Mouse (Mus musculus) liver, embryonic 13.5 days (tissue): ENCODE data around the gene Cwc22. TPM values are rescaled to one million over a fixed set of nuclear protein-coding genes. Genes with fewer than 3 reads are reported as not detected.

Experiments used
- ATAC-seq: fragments of 200-750 bp; cut with Nextera tagmentation; 2 replicates; pipeline ENCODE4 v1.8.0; 2017; ENCODE audit warnings: low read depth, mild to moderate bottlenecking, moderate number of reproducible peaks, moderate library complexity
- DNase-seq: peaks from one replicate; pipeline ENCODE4 v3.0.0; 2022
- H3K27ac ChIP-seq: fragments of 300-500 bp; sonication (generic); 2 replicates; pipeline ENCODE4 v1.5.1; 2015; ENCODE audit warnings: moderate library complexity, mild to moderate bottlenecking, inconsistent platforms
- H3K27me3 ChIP-seq: fragments of 300-500 bp; sonication (generic); 2 replicates; pipeline ENCODE4 v1.6.1; 2015; ENCODE audit warnings: mild to moderate bottlenecking, inconsistent platforms
- H3K36me3 ChIP-seq: fragments of 300-500 bp; sonication (generic); 2 replicates; pipeline ENCODE4 v1.6.1; 2015; ENCODE audit warnings: mild to moderate bottlenecking, inconsistent platforms
- H3K4me1 ChIP-seq: fragments of 300-500 bp; sonication (generic); replicated peaks from 2 replicates; pipeline ENCODE4 v1.6.1; 2015; ENCODE audit warnings: inconsistent platforms
- H3K4me2 ChIP-seq: fragments of 300-500 bp; sonication (generic); 2 replicates; pipeline ENCODE4 v1.6.1; 2015; ENCODE audit warnings: inconsistent platforms, mild to moderate bottlenecking, moderate library complexity
- H3K4me3 ChIP-seq: fragments of 300-500 bp; sonication (generic); replicated peaks from 2 replicates; pipeline ENCODE4 v1.5.1; 2015; ENCODE audit warnings: mild to moderate bottlenecking, inconsistent platforms
- H3K9ac ChIP-seq: fragments of 300-500 bp; sonication (generic); 2 replicates; pipeline ENCODE4 v1.6.1; 2015; ENCODE audit warnings: mild to moderate bottlenecking, inconsistent platforms
- H3K9me3 ChIP-seq: fragments of 300-500 bp; sonication (generic); replicated peaks from 2 replicates; pipeline ENCODE4 v1.6.1; 2016; ENCODE audit warnings: inconsistent platforms
- WGBS: fragments of 180-500 bp; shearing (Covaris S2); methylation state at CpG from one replicate; pipeline ENCODE4 v1.1.7; 2015; ENCODE audit not compliant: insufficient replicate concordance; 5-methylcytosine and 5-hydroxymethylcytosine counted together
- polyA plus RNA-seq: library from polyadenylated mRNA; unstranded; fragments of >200 nt; fragmentation: Nextera tagmentation; extraction: Ambion mirVana; gene quantifications from 2 replicates; pipeline ENCODE4 v1.2.1, GENCODE M21; 2015

The Cwc22 gene
- polyA plus RNA-seq, 1 experiment from 2014 or later: 16.7 TPM

- no peak for ATAC-seq
- Histone ChIP-seq H3K9me3 (no peaks in the 10 kb centered on the region), H3K27ac (no peak overlapping the region), H3K27me3 (no peaks in the 10 kb centered on the region), H3K36me3 (peaks cover 61% of the 10 kb centered on the region), H3K9ac (no peak overlapping the region), H3K4me1 (no peaks in the 10 kb centered on the region), H3K4me2 (no peak overlapping the region), H3K4me3 (no peak overlapping the region)
- 80% methylated on average over 3 of the region's 3 CpGs for WGBS
- no peak for DNase-seq
These were observed 39.0 kb downstream of the Cwc22 start for GRCm38 (mm10) chr2:77907164-77907563.

DNA sequence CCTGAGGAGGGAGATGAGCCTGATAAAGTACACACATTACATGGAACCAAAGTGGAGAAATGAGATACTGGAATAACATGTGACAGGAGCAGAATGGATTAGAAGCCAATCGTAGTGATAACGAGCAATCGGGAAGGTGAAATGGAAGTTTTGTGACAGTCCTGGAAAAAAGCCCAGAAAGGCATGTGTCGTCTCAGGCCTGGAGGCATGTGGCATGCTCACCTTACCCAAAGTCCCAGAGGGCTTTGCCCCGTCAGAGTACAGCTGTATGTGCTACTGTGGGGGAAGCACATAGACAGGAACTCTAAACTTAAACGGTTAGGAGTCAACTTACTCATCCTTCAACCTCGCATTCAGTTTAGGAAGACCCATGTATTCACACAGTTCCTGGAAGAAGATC, 41.2 kb downstream of the Cwc22 start:
- H3K4me2 ChIP-seq: no peak overlapping the region
- no peaks in the 10 kb centered on the region for H3K4me1 ChIP-seq
- no peak overlapping the region for H3K9ac ChIP-seq
- no peak for DNase-seq
- ATAC-seq: no peak
- no peak overlapping the region for H3K27ac ChIP-seq
- peaks cover 53% of the 10 kb centered on the region for H3K36me3 ChIP-seq
- WGBS: 83% methylated on average over 7 of the region's 7 CpGs
- no peaks in the 10 kb centered on the region for H3K27me3 ChIP-seq
- no peaks in the 10 kb centered on the region for H3K9me3 ChIP-seq
- H3K4me3 ChIP-seq: no peak overlapping the region

GRCm38 (mm10) chr2:77904495-77904894, 41.7 kb downstream of the Cwc22 start:
- peaks cover 59% of the 10 kb centered on the region for H3K36me3 ChIP-seq
- no peak overlapping the region for H3K9ac ChIP-seq
- no peaks in the 10 kb centered on the region for H3K27me3 ChIP-seq
- H3K9me3 ChIP-seq: no peaks in the 10 kb centered on the region
- DNase-seq (no peak), ATAC-seq (no peak)
- H3K4me3 ChIP-seq: no peak overlapping the region
- no peak overlapping the region for H3K27ac ChIP-seq
- H3K4me2 ChIP-seq: no peak overlapping the region
- WGBS: 90% methylated on average over 10 of the region's 10 CpGs
- no peaks in the 10 kb centered on the region for H3K4me1 ChIP-seq

DNA sequence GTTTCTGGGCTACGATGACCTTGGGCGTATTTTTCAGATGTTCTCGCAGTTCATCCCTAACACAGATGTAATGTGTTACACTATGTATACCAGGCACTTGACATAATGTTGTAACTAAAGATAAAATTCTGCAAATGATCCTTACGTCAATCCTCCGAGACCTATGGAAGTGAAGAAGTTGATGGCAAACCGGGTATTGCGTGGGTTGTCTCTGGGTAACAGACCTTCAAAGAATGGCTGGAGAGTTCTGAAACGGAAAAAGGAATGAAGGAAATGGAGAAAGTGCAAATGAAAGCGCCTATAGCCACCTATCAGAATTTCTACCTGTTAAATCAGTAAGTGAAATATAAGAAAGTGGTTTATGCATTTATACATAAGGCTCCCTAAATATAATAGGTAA, 42.2 kb downstream of the Cwc22 start:
- Histone ChIP-seq H3K27me3 (no peaks in the 10 kb centered on the region), H3K4me3 (no peak overlapping the region), H3K36me3 (peaks cover 61% of the 10 kb centered on the region), H3K9me3 (no peaks in the 10 kb centered on the region), H3K4me1 (no peaks in the 10 kb centered on the region), H3K27ac (no peak overlapping the region), H3K4me2 (no peak overlapping the region), H3K9ac (no peak overlapping the region)
- DNase-seq (no peak), ATAC-seq (no peak)
- 93% methylated on average over 9 of the region's 9 CpGs for WGBS

- no peak overlapping the region for H3K4me2 ChIP-seq
- no peaks in the 10 kb centered on the region for H3K27me3 ChIP-seq
- H3K9ac ChIP-seq: no peak overlapping the region
- no peak overlapping the region for H3K4me3 ChIP-seq
- no peaks in the 10 kb centered on the region for H3K9me3 ChIP-seq
- H3K27ac ChIP-seq: no peak overlapping the region
- no peaks in the 10 kb centered on the region for H3K4me1 ChIP-seq
- no peak for DNase-seq
- peaks cover 67% of the 10 kb centered on the region for H3K36me3 ChIP-seq
- 89% methylated on average over 3 of the region's 3 CpGs for WGBS
- no peak for ATAC-seq
These were observed 43.1 kb downstream of the Cwc22 start for GRCm38 (mm10) chr2:77903098-77903497.

DNA sequence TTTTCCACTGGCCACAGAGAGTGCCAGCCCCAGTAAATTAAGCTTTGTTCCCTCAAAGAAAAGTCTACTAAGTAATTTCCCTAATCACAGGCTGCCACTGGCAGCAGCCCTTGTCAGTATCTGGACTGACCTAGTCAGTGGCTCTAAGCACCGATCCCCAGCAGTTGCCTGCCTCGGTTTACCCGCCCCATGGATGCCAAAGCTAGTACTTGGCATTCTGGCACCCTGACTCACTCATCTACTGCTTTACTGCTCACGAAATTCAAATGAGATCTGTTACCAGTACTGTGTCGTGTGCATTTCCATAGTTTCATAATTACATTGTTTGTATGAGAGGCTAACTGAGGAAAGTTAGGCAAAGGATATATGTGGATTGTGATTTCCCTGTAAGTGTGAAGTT, 44.9 kb downstream of the Cwc22 start:
- no peak overlapping the region for H3K4me3 ChIP-seq
- H3K4me2 ChIP-seq: no peak overlapping the region
- WGBS: 86% methylated on average over 5 of the region's 5 CpGs
- H3K4me1 ChIP-seq: no peaks in the 10 kb centered on the region
- ATAC-seq: no peak
- H3K9me3 ChIP-seq: no peaks in the 10 kb centered on the region
- no peak overlapping the region for H3K9ac ChIP-seq
- no peak for DNase-seq
- H3K27me3 ChIP-seq: no peaks in the 10 kb centered on the region
- H3K27ac ChIP-seq: no peak overlapping the region
- H3K36me3 ChIP-seq: peaks cover 71% of the 10 kb centered on the region

- no peak overlapping the region for H3K4me3 ChIP-seq
- H3K4me2 ChIP-seq: no peak overlapping the region
- WGBS: 84% methylated on average over 5 of the region's 5 CpGs
- peaks cover 75% of the 10 kb centered on the region for H3K36me3 ChIP-seq
- no peak overlapping the region for H3K27ac ChIP-seq
- H3K9me3 ChIP-seq: no peaks in the 10 kb centered on the region
- DNase-seq (no peak), ATAC-seq (no peak)
- H3K27me3 ChIP-seq: no peaks in the 10 kb centered on the region
- H3K4me1 ChIP-seq: no peaks in the 10 kb centered on the region
- H3K9ac ChIP-seq: no peak overlapping the region
These were observed 45.4 kb downstream of the Cwc22 start for GRCm38 (mm10) chr2:77900741-77901140.

GRCm38 (mm10) chr2:77900111-77900510, 46.1 kb downstream of the Cwc22 start:
- Histone ChIP-seq H3K4me1 (no peaks in the 10 kb centered on the region), H3K9ac (no peak overlapping the region), H3K4me2 (no peak overlapping the region), H3K27ac (no peak overlapping the region), H3K36me3 (peaks cover 69% of the 10 kb centered on the region), H3K9me3 (no peaks in the 10 kb centered on the region), H3K27me3 (no peaks in the 10 kb centered on the region), H3K4me3 (no peak overlapping the region)
- ATAC-seq: no peak
- no peak for DNase-seq
- WGBS: 82% methylated on average over 2 of the region's 2 CpGs

- no peak for ATAC-seq
- no peak for DNase-seq
These were observed 47.7 kb downstream of the Cwc22 start for GRCm38 (mm10) chr2:77898436-77898835.

DNA sequence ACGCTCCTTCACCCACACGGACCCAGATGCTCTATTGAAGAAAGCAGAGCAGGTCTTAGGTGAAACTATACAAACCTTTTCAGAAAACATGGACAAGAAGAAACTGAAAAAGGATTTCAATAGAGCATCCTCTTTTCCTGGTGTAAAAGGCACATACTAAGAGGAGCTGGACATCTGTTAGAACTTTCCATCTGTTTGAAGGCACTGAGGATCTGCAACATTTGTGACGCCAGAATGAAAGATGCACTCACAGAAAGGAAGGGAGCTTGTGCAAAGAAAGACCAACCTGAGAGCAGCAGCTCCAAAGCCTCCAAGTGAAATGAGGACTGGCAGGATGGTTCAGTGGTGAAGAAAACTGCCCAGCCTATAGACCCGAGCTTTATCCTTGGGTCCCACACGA, 48.2 kb downstream of the Cwc22 start:
- H3K9me3 ChIP-seq: no peaks in the 10 kb centered on the region
- no peak overlapping the region for H3K27ac ChIP-seq
- WGBS: 77% methylated on average over 5 of the region's 5 CpGs
- no peaks in the 10 kb centered on the region for H3K4me1 ChIP-seq
- ATAC-seq (no peak), DNase-seq (no peak)
- H3K27me3 ChIP-seq: no peaks in the 10 kb centered on the region
- no peak overlapping the region for H3K4me2 ChIP-seq
- no peak overlapping the region for H3K4me3 ChIP-seq
- peaks cover 67% of the 10 kb centered on the region for H3K36me3 ChIP-seq
- H3K9ac ChIP-seq: no peak overlapping the region

More at GRCm38 (mm10) chr2:77898436-77898835, 47.7 kb downstream of the Cwc22 start:
- Histone ChIP-seq H3K9ac (no peak overlapping the region), H3K36me3 (peaks cover 68% of the 10 kb centered on the region), H3K9me3 (no peaks in the 10 kb centered on the region), H3K4me1 (no peaks in the 10 kb centered on the region), H3K4me3 (no peak overlapping the region), H3K4me2 (no peak overlapping the region), H3K27me3 (no peaks in the 10 kb centered on the region), H3K27ac (no peak overlapping the region)
- 89% methylated on average over 2 of the region's 2 CpGs for WGBS

GRCm38 (mm10) chr2:77897558-77897899, 48.6 kb downstream of the Cwc22 start:
- H3K27ac ChIP-seq: no peak overlapping the region
- H3K4me2 ChIP-seq: no peak overlapping the region
- no peaks in the 10 kb centered on the region for H3K27me3 ChIP-seq
- no peak overlapping the region for H3K9ac ChIP-seq
- DNase-seq (no peak), ATAC-seq (no peak)
- H3K4me1 ChIP-seq: no peaks in the 10 kb centered on the region
- H3K36me3 ChIP-seq: peaks cover 66% of the 10 kb centered on the region
- 78% methylated on average over 3 of the region's 3 CpGs for WGBS
- no peaks in the 10 kb centered on the region for H3K9me3 ChIP-seq
- H3K4me3 ChIP-seq: no peak overlapping the region

- DNase-seq (no peak), ATAC-seq (no peak)
- Histone ChIP-seq H3K27ac (no peak overlapping the region), H3K4me3 (no peak overlapping the region), H3K9ac (no peak overlapping the region), H3K9me3 (no peaks in the 10 kb centered on the region), H3K36me3 (peaks cover 66% of the 10 kb centered on the region), H3K4me2 (no peak overlapping the region), H3K4me1 (no peaks in the 10 kb centered on the region), H3K27me3 (no peaks in the 10 kb centered on the region)
- 80% methylated on average over 12 of the region's 12 CpGs for whole genome bisulfite sequencing
These were observed 49.2 kb downstream of the Cwc22 start for GRCm38 (mm10) chr2:77896843-77897557.
